Mouse (Mus musculus): ENCODE data around the gene Il6ra.

- no peak for TF ChIP-seq EP300 (IDR thresholded peaks at IDR 0.05; ENCODE audit: insufficient read depth, low read depth, low read length)
- no peak for TF ChIP-seq POLR2A (IDR thresholded peaks at IDR 0.05; ENCODE audit: insufficient read depth, low read length)
- TF ChIP-seq CTCF (IDR thresholded peaks at IDR 0.05; ENCODE audit: low read depth, low read length): no peak
These were observed 53.1 kb downstream of the Il6ra start for GRCm38 (mm10) chr3:89859936-89860335.
